Mouse (Mus musculus): ENCODE results near the gene Gramd1a. TPM values are rescaled to one million over a fixed set of nuclear protein-coding genes. Genes with fewer than 3 reads are reported as not detected.

The Gramd1a gene
- 38.7 and 55.6 TPM in 2 replicates for polyA plus RNA-seq (2021; fragmentation: Nextera tagmentation)
- long read RNA-seq, experiment 1, partial matches to known transcripts, result 32 of 262 reads
- long read RNA-seq, experiment 1, other reads (novel, unspliced or antisense), result 230 of 262 reads
- long read RNA-seq, experiment 2, partial matches to known transcripts, result 12 of 32 reads
- long read RNA-seq, experiment 2, other reads (novel, unspliced or antisense), result 20 of 32 reads

GRCm38 (mm10) chr7:31155296-31156033 lies at the start of gene Gramd1a:
Gene Gramd1a (minus strand): TSS chr7:31155896.

GRCm38 (mm10) chr7:31126851-31127724 lies 28.6 kb downstream of the Gramd1a start, which contains the start of gene Scn1b:
Gene Scn1b (minus strand): TSS chr7:31127003.

GRCm38 (mm10) chr7:31115182-31115581 lies 40.5 kb downstream of the Gramd1a start, which contains the start of gene Hpn:
Gene Hpn (minus strand): TSS chr7:31115290.

Other genes starting within 250 kb of the Gramd1a start
- gene Mag, start 241.0 kb downstream of the Gramd1a start, polyA plus RNA-seq (2021; fragmentation: Nextera tagmentation), result 79.4 and 86.1 TPM in 2 replicates
- not detected in 2 replicates for gene Hamp2, start 231.2 kb downstream of the Gramd1a start, polyA plus RNA-seq (2021; fragmentation: Nextera tagmentation)
- gene Hamp, start 211.9 kb downstream of the Gramd1a start, polyA plus RNA-seq (2021; fragmentation: Nextera tagmentation), result not detected in 2 replicates
- 19.0 and 19.3 TPM in 2 replicates for gene Usf2, start 199.1 kb downstream of the Gramd1a start, polyA plus RNA-seq (2021; fragmentation: Nextera tagmentation)
- gene Lsr, start 182.4 kb downstream of the Gramd1a start, polyA plus RNA-seq (2021; fragmentation: Nextera tagmentation), result 4.7 and 6.0 TPM in 2 replicates
- gene Fam187b, start 182.1 kb downstream of the Gramd1a start, polyA plus RNA-seq (2021; fragmentation: Nextera tagmentation), result 0.31 TPM in 1 of 2 replicates, not detected in the other
- 10.8 and 30.6 TPM in 2 replicates for gene Fxyd5, start 113.4 kb downstream of the Gramd1a start, polyA plus RNA-seq (2021; fragmentation: Nextera tagmentation)
- 278 and 391 TPM in 2 replicates for gene Fxyd7, start 104.4 kb downstream of the Gramd1a start, polyA plus RNA-seq (2021; fragmentation: Nextera tagmentation)
- 298 and 678 TPM in 2 replicates for gene Fxyd1, start 98.7 kb downstream of the Gramd1a start, polyA plus RNA-seq (2021; fragmentation: Nextera tagmentation)
- 7.3 and 9.7 TPM in 2 replicates for gene Lgi4, start 96.6 kb downstream of the Gramd1a start, polyA plus RNA-seq (2021; fragmentation: Nextera tagmentation)
- 1.2 and 2.3 TPM in 2 replicates for gene Fxyd3, start 79.2 kb downstream of the Gramd1a start, polyA plus RNA-seq (2021; fragmentation: Nextera tagmentation)
- 0.28 and 0.45 TPM in 2 replicates for gene Hpn, start 40.6 kb downstream of the Gramd1a start, polyA plus RNA-seq (2021; fragmentation: Nextera tagmentation)
- gene Scn1b, start 28.9 kb downstream of the Gramd1a start, polyA plus RNA-seq (2021; fragmentation: Nextera tagmentation), result 83.1 and 557 TPM in 2 replicates
- not detected in 2 replicates for gene Scgb2b2, start 134.6 kb upstream of the Gramd1a start, polyA plus RNA-seq (2021; fragmentation: Nextera tagmentation)
- not detected in 2 replicates for gene Scgb1b2, start 135.9 kb upstream of the Gramd1a start, polyA plus RNA-seq (2021; fragmentation: Nextera tagmentation)
- gene Scgb2b3, start 206.2 kb upstream of the Gramd1a start, polyA plus RNA-seq (2021; fragmentation: Nextera tagmentation), result not detected in 2 replicates
- gene Scgb1b3, start 219.7 kb upstream of the Gramd1a start, polyA plus RNA-seq (2021; fragmentation: Nextera tagmentation), result not detected in 2 replicates